Mouse (Mus musculus): ENCODE data around the gene Ift80. TPM values are rescaled to one million over a fixed set of nuclear protein-coding genes. Genes with fewer than 3 reads are reported as not detected.
"Not testable (repeated sequence)": the region's sequence is repeated elsewhere in the genome, so short reads cannot be mapped to it uniquely, and the experiment has no call there.

Gene Ift80
- polyA plus RNA-seq, 1 experiment from 2014 or later, result 19.6 TPM

DNA sequence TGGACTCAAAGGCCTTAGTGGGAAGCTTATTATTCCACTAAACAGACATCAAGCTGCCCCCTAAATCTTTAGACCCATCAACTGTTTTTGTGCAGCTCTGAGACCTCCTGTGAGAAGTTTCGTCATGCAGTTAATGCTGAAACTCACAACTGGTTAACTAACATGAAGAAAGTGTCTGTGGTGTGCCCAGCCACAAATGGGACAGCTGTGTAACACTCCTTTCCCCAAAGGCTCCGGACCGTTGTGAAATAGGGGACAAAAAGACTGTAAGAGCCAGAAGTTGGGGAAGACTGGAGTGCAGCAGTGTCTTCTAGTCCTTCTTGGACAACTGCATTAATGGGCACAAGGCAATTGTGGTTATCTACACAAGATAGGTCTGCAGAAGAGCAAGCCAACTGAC, 47.0 kb downstream of the Ift80 start:
- Histone ChIP-seq H3K4me3 (replicated peaks) (no peak overlapping the region), H3K27me3 (no peaks in the 10 kb centered on the region), H3K4me1 (no peaks in the 10 kb centered on the region), H3K27ac (replicated peaks) (no peak overlapping the region), H3K36me3 (no peaks in the 10 kb centered on the region; the same call in 1 of the 2 replicates), H3K9ac (no peak overlapping the region), H3K9me3 (replicated peaks) (no peaks in the 10 kb centered on the region), H3K4me2 (replicated peaks) (no peak overlapping the region)
- ATAC-seq (ENCODE audit: insufficient number of reproducible peaks, low FRiP score, low TSS enrichment, low read depth), result no peak
- 85% methylated on average over 3 of the region's 3 CpGs for WGBS

DNA sequence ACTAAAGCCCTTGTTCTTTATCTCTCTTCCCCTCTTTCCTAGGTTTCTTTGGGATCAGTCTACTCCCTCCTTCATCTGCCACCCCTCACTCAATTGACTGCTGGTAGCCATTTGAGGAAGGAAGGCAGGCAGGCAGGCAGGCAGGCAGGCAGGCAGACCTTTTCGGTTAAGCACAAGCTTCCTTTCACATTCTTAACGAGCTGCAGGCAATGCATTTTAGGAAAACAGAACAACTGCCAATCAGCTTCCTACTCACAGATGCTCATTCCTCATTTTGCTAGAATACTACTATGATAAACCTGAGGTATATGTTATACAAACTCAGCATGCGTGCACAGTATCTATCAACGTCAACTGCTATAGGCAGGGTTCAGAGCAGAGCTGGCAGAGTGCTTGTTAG, 47.9 kb downstream of the Ift80 start:
- H3K4me3 ChIP-seq (replicated peaks), result no peak overlapping the region
- no peaks in the 10 kb centered on the region for H3K27me3 ChIP-seq
- no peaks in the 10 kb centered on the region; the same call in 1 of the 2 replicates for H3K36me3 ChIP-seq
- H3K4me2 ChIP-seq (replicated peaks), result no peak overlapping the region
- ATAC-seq (ENCODE audit: insufficient number of reproducible peaks, low FRiP score, low TSS enrichment, low read depth), result no peak
- H3K9ac ChIP-seq, result no peak overlapping the region
- H3K4me1 ChIP-seq, result no peaks in the 10 kb centered on the region
- H3K27ac ChIP-seq (replicated peaks), result no peak overlapping the region
- no peaks in the 10 kb centered on the region for H3K9me3 ChIP-seq (replicated peaks)
- 43% methylated on average over 4 of the region's 4 CpGs for WGBS

DNA sequence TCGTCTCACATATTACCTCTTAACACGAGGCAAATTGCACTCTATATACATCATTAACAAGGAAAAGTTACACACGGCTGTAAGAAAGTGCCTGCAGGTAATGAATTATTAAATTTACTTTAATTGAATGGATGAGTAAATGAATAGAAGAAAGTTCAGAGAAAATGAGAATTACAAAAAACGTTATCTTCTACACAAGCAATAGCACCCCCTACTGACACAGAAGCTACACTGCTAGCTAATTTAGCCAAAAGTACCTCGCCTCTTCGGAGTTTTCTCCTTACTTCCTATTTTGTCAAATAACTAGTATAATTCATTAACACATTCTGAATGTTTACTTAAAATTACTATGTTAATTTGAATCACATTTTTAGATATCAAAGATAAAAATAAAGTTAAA, 49.9 kb downstream of the Ift80 start:
- 53% methylated on average over 6 of the region's 6 CpGs for WGBS
- no peak overlapping the region for H3K4me2 ChIP-seq (replicated peaks)
- no peaks in the 10 kb centered on the region for H3K4me1 ChIP-seq
- H3K9me3 ChIP-seq (replicated peaks), result no peaks in the 10 kb centered on the region
- H3K27me3 ChIP-seq, result no peaks in the 10 kb centered on the region
- no peak overlapping the region for H3K4me3 ChIP-seq (replicated peaks)
- H3K27ac ChIP-seq (replicated peaks), result no peak overlapping the region
- no peak for ATAC-seq (ENCODE audit: insufficient number of reproducible peaks, low FRiP score, low TSS enrichment, low read depth)
- H3K9ac ChIP-seq, result no peak overlapping the region
- no peaks in the 10 kb centered on the region; the same call in 1 of the 2 replicates for H3K36me3 ChIP-seq

DNA sequence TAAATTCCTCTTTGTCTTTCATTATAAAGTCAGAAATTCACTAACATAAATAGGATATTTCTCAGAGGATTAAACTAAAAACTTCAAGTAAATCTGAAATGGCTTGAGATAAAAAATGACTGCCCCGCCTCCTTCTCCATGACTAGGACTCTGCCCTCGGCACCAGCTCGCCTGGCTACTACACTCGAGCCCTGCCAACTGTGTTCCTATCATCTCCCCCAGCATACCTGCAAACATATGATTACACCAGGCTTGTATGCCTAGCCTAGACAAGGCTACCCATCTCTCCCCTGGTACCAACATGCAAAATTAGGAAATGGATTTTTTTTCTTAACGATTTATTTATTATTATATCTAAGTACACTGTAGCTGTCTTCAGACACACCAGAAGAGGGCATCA, 51.7 kb downstream of the Ift80 start:
- Histone ChIP-seq H3K4me2 (replicated peaks) (no peak overlapping the region), H3K4me3 (replicated peaks) (no peak overlapping the region), H3K9ac (no peak overlapping the region), H3K36me3 (no peaks in the 10 kb centered on the region; the same call in 1 of the 2 replicates), H3K9me3 (replicated peaks) (no peaks in the 10 kb centered on the region), H3K27me3 (no peaks in the 10 kb centered on the region), H3K4me1 (no peaks in the 10 kb centered on the region), H3K27ac (replicated peaks) (no peak overlapping the region)
- no peak for ATAC-seq (ENCODE audit: insufficient number of reproducible peaks, low FRiP score, low TSS enrichment, low read depth)
- 88% methylated on average over 5 of the region's 5 CpGs for WGBS

DNA sequence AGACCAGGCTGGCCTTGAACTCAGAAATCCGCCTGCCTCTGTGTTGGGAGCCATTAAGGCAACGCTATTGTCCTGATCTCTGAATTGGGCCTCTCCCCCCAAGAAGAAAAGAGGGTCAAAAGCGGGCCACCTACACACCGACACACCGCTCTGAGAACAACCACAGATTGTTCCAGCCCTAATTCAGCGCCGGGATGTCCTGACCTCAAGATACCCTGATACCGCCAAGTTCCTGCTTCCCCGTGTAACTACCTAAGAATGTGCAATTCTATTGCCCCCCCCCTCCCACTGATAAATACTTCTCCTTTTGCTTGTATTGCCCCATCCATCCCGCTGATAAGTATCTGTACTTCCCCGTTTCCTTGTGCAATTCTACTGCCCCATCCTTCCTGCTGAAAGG, 52.4 kb downstream of the Ift80 start:
- WGBS, result 89% methylated on average over 11 of the region's 11 CpGs
- not testable (repeated sequence) for H3K4me2 ChIP-seq (replicated peaks); H3K9me3 ChIP-seq (replicated peaks); H3K9ac ChIP-seq; H3K4me1 ChIP-seq; H3K36me3 ChIP-seq; H3K27ac ChIP-seq (replicated peaks); H3K27me3 ChIP-seq; ATAC-seq (ENCODE audit: insufficient number of reproducible peaks, low FRiP score, low TSS enrichment, low read depth); H3K4me3 ChIP-seq (replicated peaks)

DNA sequence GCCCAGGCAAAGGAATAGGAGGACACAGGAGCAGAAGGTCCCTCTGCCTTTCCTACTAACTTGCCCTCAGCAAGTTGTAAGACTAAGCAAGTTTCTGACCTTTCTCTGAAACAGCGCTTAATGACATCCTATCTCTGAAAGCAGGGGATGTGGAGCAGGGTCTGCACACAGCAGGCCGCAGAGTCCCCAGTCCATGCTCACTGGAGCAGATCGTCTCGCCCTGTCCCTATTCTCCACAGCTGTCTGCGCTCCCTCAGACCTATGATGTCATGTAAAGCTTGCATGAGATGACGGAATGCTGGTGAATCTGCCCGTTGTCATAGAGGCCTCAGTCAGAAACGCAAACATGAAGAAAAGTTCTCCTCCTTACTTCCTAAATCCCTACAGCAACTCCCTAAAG, 55.0 kb downstream of the Ift80 start:
- no peak overlapping the region for H3K4me2 ChIP-seq (replicated peaks)
- ATAC-seq (ENCODE audit: insufficient number of reproducible peaks, low FRiP score, low TSS enrichment, low read depth), result no peak

DNA sequence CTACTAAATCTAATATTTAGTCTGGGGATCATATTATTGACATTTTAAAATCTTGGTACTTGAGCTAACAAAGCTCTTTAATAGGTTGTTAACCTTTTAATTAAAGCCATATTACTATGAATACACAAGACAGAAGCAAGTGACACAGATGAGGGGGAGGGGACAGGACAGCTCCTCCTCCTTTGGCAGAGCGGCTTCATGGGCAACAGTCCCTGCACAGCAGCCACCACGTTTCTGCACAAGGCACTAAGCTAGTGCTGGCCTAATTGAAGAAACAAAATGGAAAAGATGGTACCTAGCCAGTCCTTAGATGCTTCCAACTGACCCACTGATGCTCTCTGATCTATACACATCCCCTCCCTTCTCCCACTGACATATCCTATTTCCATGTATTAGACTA, 55.5 kb downstream of the Ift80 start:
- Histone ChIP-seq H3K4me2 (replicated peaks) (no peak overlapping the region), H3K27me3 (no peaks in the 10 kb centered on the region), H3K27ac (replicated peaks) (no peak overlapping the region), H3K36me3 (no peaks in the 10 kb centered on the region), H3K4me1 (no peaks in the 10 kb centered on the region), H3K9me3 (replicated peaks) (no peaks in the 10 kb centered on the region), H3K9ac (no peak overlapping the region), H3K4me3 (replicated peaks) (no peak overlapping the region)
- no peak for ATAC-seq (ENCODE audit: insufficient number of reproducible peaks, low FRiP score, low TSS enrichment, low read depth)
- 39% methylated on average over 2 of the region's 2 CpGs for WGBS

More for the DNA sequence above, 55.0 kb downstream of the Ift80 start:
- Histone ChIP-seq H3K27me3 (no peaks in the 10 kb centered on the region), H3K4me1 (no peaks in the 10 kb centered on the region), H3K9ac (no peak overlapping the region), H3K9me3 (replicated peaks) (no peaks in the 10 kb centered on the region), H3K36me3 (no peaks in the 10 kb centered on the region), H3K27ac (replicated peaks) (no peak overlapping the region), H3K4me3 (replicated peaks) (no peak overlapping the region)
- 74% methylated on average over 8 of the region's 8 CpGs for WGBS

DNA sequence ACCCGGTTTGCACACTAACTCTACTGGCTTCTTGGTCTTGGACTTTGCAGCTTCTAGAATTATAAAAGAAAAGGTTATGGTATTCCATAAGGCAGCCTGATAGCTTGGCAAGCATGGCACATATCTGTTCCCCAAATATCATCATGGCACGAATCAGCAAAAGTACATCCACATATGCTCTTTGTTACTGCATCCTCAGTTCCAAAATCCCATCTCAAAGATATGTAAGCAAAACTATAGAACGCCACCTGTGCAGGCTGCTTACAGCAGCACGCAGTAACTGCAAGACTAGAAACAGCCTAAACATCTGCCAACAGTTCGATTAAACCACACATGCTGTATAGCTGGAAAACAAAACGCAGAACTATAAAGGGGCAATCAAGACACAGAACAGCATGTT, 62.5 kb downstream of the Ift80 start:
- H3K4me1 ChIP-seq, result no peaks in the 10 kb centered on the region
- ATAC-seq (ENCODE audit: insufficient number of reproducible peaks, low FRiP score, low TSS enrichment, low read depth), result no peak
- no peak overlapping the region for H3K4me2 ChIP-seq (replicated peaks)
- no peak overlapping the region for H3K4me3 ChIP-seq (replicated peaks)
- no peak overlapping the region for H3K9ac ChIP-seq
- no peak overlapping the region for H3K27ac ChIP-seq (replicated peaks)
- no peaks in the 10 kb centered on the region for H3K27me3 ChIP-seq
- no peaks in the 10 kb centered on the region for H3K9me3 ChIP-seq (replicated peaks)
- H3K36me3 ChIP-seq, result peaks cover 4% of the 10 kb centered on the region
- WGBS, result 86% methylated on average over 6 of the region's 6 CpGs

DNA sequence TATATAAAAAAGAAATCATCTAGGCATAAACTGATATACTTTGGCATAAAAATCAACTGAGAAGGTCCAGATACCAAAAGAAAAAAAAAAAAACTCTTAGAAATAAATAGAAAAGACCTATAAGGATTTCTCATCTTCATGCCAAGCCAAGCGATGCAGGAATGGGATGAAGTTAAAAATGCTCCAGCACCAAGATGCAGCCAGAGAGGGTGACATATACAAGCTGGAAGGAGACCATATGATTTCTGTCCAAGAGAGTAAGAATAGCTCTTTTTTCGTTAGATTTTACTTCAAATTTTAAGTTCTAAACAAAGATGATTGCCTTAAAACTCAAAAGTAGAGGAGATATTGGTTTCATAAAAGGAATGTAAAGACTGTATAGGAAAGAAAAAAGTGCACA, 64.1 kb downstream of the Ift80 start:
- no peak overlapping the region for H3K4me3 ChIP-seq (replicated peaks)
- H3K27me3 ChIP-seq, result no peaks in the 10 kb centered on the region
- no peak overlapping the region for H3K4me2 ChIP-seq (replicated peaks)
- no peaks in the 10 kb centered on the region for H3K9me3 ChIP-seq (replicated peaks)
- no peak overlapping the region for H3K9ac ChIP-seq
- H3K4me1 ChIP-seq, result no peaks in the 10 kb centered on the region
- H3K36me3 ChIP-seq, result peaks cover 13% of the 10 kb centered on the region
- 86% methylated on average over 2 of the region's 2 CpGs for WGBS
- ATAC-seq (ENCODE audit: insufficient number of reproducible peaks, low FRiP score, low TSS enrichment, low read depth), result no peak
- no peak overlapping the region for H3K27ac ChIP-seq (replicated peaks)

DNA sequence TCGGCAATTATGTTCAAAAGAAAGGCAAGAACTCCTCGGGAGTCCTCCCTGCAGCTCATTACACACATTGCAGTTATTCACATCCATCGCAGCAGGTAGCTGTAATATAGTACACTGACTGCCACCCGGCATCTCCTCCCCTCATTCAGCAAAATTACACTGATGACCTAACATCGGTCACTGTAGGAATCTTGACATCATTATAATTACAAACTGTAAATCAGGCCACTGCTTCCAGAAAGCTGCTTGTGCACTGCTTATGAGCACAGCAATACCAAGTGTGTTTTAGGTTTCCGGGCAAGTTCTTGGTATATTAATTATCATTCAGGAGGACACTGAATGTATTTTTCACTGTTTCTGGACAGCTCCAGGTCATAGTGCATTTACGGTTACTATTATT, 65.1 kb downstream of the Ift80 start:
- H3K4me2 ChIP-seq (replicated peaks), result no peak overlapping the region
- no peaks in the 10 kb centered on the region for H3K9me3 ChIP-seq (replicated peaks)
- 88% methylated on average over 7 of the region's 7 CpGs for WGBS
- H3K4me3 ChIP-seq (replicated peaks), result no peak overlapping the region
- no peaks in the 10 kb centered on the region for H3K4me1 ChIP-seq
- H3K27ac ChIP-seq (replicated peaks), result no peak overlapping the region
- peaks cover 13% of the 10 kb centered on the region for H3K36me3 ChIP-seq
- ATAC-seq (ENCODE audit: insufficient number of reproducible peaks, low FRiP score, low TSS enrichment, low read depth), result no peak
- no peaks in the 10 kb centered on the region for H3K27me3 ChIP-seq
- H3K9ac ChIP-seq, result no peak overlapping the region

DNA sequence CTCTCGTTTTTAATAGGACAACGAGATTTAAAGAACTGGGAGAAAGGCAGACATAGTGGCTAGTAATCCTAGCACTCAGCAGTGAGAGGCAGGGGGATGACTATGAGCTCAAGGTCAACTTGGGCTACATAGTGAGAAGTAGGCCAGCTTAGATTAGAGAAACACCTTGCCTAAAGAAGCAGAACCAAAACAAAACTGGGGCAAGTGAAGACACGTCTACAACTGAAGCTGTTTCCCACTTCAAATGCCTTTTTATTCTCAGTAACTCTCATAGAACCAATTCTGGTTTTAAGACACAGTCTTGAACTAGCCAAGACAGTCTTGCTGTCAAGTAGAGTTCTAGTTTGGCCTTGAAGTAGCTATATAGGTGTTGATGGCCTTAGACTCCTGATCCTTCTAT, 67.7 kb downstream of the Ift80 start:
- Histone ChIP-seq H3K4me3 (replicated peaks) (no peak overlapping the region), H3K27me3 (no peaks in the 10 kb centered on the region), H3K4me2 (replicated peaks) (no peak overlapping the region), H3K27ac (replicated peaks) (no peak overlapping the region), H3K9ac (no peak overlapping the region), H3K4me1 (no peaks in the 10 kb centered on the region), H3K9me3 (replicated peaks) (no peaks in the 10 kb centered on the region), H3K36me3 (peaks cover 18% of the 10 kb centered on the region)
- ATAC-seq (ENCODE audit: insufficient number of reproducible peaks, low FRiP score, low TSS enrichment, low read depth), result no peak
- 79% methylated on average over 3 of the region's 3 CpGs for WGBS

DNA sequence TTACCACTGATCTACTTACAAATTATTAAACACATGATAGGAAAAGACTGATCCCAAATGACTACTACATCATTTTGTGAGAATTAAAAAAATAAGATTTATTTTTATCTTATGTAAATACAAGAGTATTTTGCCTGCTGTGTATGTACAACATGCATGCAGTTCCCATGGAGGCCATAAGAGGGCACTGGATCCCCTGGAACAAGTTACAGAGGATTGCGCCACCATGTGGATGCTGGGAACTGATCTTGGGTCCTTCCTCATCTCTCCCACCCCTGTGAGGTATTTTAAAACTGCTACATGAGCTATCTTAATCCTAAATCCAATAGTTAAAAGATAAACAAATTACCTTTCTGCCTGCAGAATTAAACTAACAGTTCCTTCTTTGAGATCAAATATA, 68.9 kb downstream of the Ift80 start:
- Histone ChIP-seq H3K36me3 (peaks cover 18% of the 10 kb centered on the region), H3K9ac (no peak overlapping the region), H3K9me3 (replicated peaks) (no peaks in the 10 kb centered on the region), H3K4me3 (replicated peaks) (no peak overlapping the region), H3K4me2 (replicated peaks) (no peak overlapping the region), H3K27me3 (no peaks in the 10 kb centered on the region), H3K4me1 (no peaks in the 10 kb centered on the region), H3K27ac (replicated peaks) (no peak overlapping the region)
- no peak for ATAC-seq (ENCODE audit: insufficient number of reproducible peaks, low FRiP score, low TSS enrichment, low read depth)
- WGBS, result 93% methylated on average over 1 of the region's 1 CpGs
